Mouse (Mus musculus) layer of hippocampus, postnatal 25 days (tissue): ENCODE measurements around the gene Gm6040. TPM values are rescaled to one million over a fixed set of nuclear protein-coding genes. Genes with fewer than 3 reads are reported as not detected.

ENCODE experiments used
- DNase-seq, 2 experiments: peaks; one replicate each; pipeline ENCODE4 v3.0.0; 2022; ENCODE audit warnings: mixed read lengths in 2 of 2, low spot score in 1 of 2; ENCODE audit errors: extremely low spot score in 1 of 2
- total RNA-seq, 2 experiments: library from RNA; stranded (reverse); gene quantifications; 2 replicates each; pipeline ENCODE4 v1.2.3; 2021

Gm6040 gene
- not detected for total RNA-seq

- no peak for DNase-seq
These were observed at the start of gene Gm6040 for GRCm38 (mm10) chr8:20921971-20922370. Gene Gm6040, minus strand, starts transcription at chr8:20922071.

GRCm38 (mm10) chr8:20964531-20964930 lies 42.7 kb upstream of the Gm6040 start:
- no peak for DNase-seq

GRCm38 (mm10) chr8:20944610-20945009 lies 22.7 kb upstream of the Gm6040 start, which contains the start of gene AY761185:
Gene AY761185, minus strand, starts transcription at chr8:20944710.
- no peak for DNase-seq

GRCm38 (mm10) chr8:20912288-20912687 lies 9.6 kb downstream of the Gm6040 start:
- DNase-seq: no peak

GRCm38 (mm10) chr8:20908256-20908655 lies 13.6 kb downstream of the Gm6040 start:
- DNase-seq: no peak

- DNase-seq: no peak
These were observed 14.8 kb downstream of the Gm6040 start for GRCm38 (mm10) chr8:20907119-20907518.

GRCm38 (mm10) chr8:20902527-20902926 lies 19.3 kb downstream of the Gm6040 start, which contains the start of gene Gm15056:
Gene Gm15056, minus strand, starts transcription at chr8:20902627.
- no peak for DNase-seq

GRCm38 (mm10) chr8:20892369-20892768 lies 29.5 kb downstream of the Gm6040 start, which contains the start of gene Defb33:
Gene Defb33, plus strand, starts transcription at chr8:20892669.
- DNase-seq: no peak

- DNase-seq: no peak
These were observed 47.3 kb downstream of the Gm6040 start for GRCm38 (mm10) chr8:20874608-20875007.

Other genes with a start within 250 kb of the Gm6040 start
- gene Defb33, start 29.4 kb downstream of the Gm6040 start, total RNA-seq: not detected
- gene Gm15056, start 19.4 kb downstream of the Gm6040 start, total RNA-seq: not detected
- gene AY761185, start 22.6 kb upstream of the Gm6040 start, total RNA-seq: not detected
- not detected for gene Defa21, start 103.5 kb upstream of the Gm6040 start, total RNA-seq
- not detected for gene Defa23, start 133.0 kb upstream of the Gm6040 start, total RNA-seq
- gene Defa35, start 143.0 kb upstream of the Gm6040 start, total RNA-seq: not detected
- gene Defa25, start 162.4 kb upstream of the Gm6040 start, total RNA-seq: not detected
- not detected for gene Gm14851, start 174.0 kb upstream of the Gm6040 start, total RNA-seq
- gene Defa30, start 212.6 kb upstream of the Gm6040 start, total RNA-seq: not detected
- gene Defa22, start 240.2 kb upstream of the Gm6040 start, total RNA-seq: not detected